Mouse (Mus musculus): ENCODE results near the gene Tubb2b.

Tubb2b gene

GRCm38 (mm10) chr13:34156133-34156839 lies 26.0 kb upstream of the Tubb2b start:
- peak overlapping the region; percentile 67 for H3K4me3 ChIP-seq (replicated peaks; ENCODE audit: low read length)
- peaks cover 24% of the 10 kb centered on the region for H3K9me3 ChIP-seq (ENCODE audit: low read length)
- H3K27me3 ChIP-seq (ENCODE audit: insufficient read depth, low read length): no peaks in the 10 kb centered on the region
- peaks cover 62% of the 10 kb centered on the region for H3K4me1 ChIP-seq (replicated peaks; ENCODE audit: low read depth, low read length)
- TF ChIP-seq POU5F1 (IDR thresholded peaks at IDR 0.05; ENCODE audit: borderline replicate concordance, low read length) (no peak), CTCF (conservative IDR thresholded peaks at IDR 0.05; ENCODE audit: low read length) (no peak), NANOG (IDR thresholded peaks at IDR 0.05; ENCODE audit: borderline replicate concordance, low read length) (peak; percentile 93)
- H3K36me3 ChIP-seq (ENCODE audit: insufficient read depth, low read length): no peaks in the 10 kb centered on the region

GRCm38 (mm10) chr13:34154931-34155272 lies 24.6 kb upstream of the Tubb2b start:
- no peak for TF ChIP-seq NANOG (IDR thresholded peaks at IDR 0.05; ENCODE audit: borderline replicate concordance, low read length)
- TF ChIP-seq POU5F1 (IDR thresholded peaks at IDR 0.05; ENCODE audit: borderline replicate concordance, low read length): no peak
- TF ChIP-seq CTCF (conservative IDR thresholded peaks at IDR 0.05; ENCODE audit: low read length): peak; percentile 70
- H3K4me1 ChIP-seq (replicated peaks; ENCODE audit: low read depth, low read length): peaks cover 75% of the 10 kb centered on the region
- peaks cover 16% of the 10 kb centered on the region for H3K9me3 ChIP-seq (ENCODE audit: low read length)
- H3K27me3 ChIP-seq (ENCODE audit: insufficient read depth, low read length): no peaks in the 10 kb centered on the region
- H3K36me3 ChIP-seq (ENCODE audit: insufficient read depth, low read length): no peaks in the 10 kb centered on the region
- H3K4me3 ChIP-seq (replicated peaks; ENCODE audit: low read length): no peak overlapping the region

- no peak for TF ChIP-seq POU5F1 (IDR thresholded peaks at IDR 0.05; ENCODE audit: borderline replicate concordance, low read length)
- peak; percentile 59 for TF ChIP-seq CTCF (conservative IDR thresholded peaks at IDR 0.05; ENCODE audit: low read length)
- Histone ChIP-seq H3K9me3 (ENCODE audit: low read length) (peaks cover 11% of the 10 kb centered on the region), H3K4me1 (replicated peaks; ENCODE audit: low read depth, low read length) (peaks cover 81% of the 10 kb centered on the region), H3K4me3 (replicated peaks; ENCODE audit: low read length) (no peak overlapping the region), H3K36me3 (ENCODE audit: insufficient read depth, low read length) (no peaks in the 10 kb centered on the region), H3K27me3 (ENCODE audit: insufficient read depth, low read length) (no peaks in the 10 kb centered on the region)
These were observed 24.1 kb upstream of the Tubb2b start for GRCm38 (mm10) chr13:34154217-34154930.

- Histone ChIP-seq H3K36me3 (ENCODE audit: insufficient read depth, low read length) (no peaks in the 10 kb centered on the region), H3K9me3 (ENCODE audit: low read length) (peaks cover 6% of the 10 kb centered on the region; the same call in 1 of the 2 replicates), H3K4me1 (replicated peaks; ENCODE audit: low read depth, low read length) (peaks cover 90% of the 10 kb centered on the region), H3K4me3 (replicated peaks; ENCODE audit: low read length) (no peak overlapping the region), H3K27me3 (ENCODE audit: insufficient read depth, low read length) (no peaks in the 10 kb centered on the region)
- TF ChIP-seq CTCF (conservative IDR thresholded peaks at IDR 0.05; ENCODE audit: low read length): no peak
- no peak for TF ChIP-seq NANOG (IDR thresholded peaks at IDR 0.05; ENCODE audit: borderline replicate concordance, low read length)
- TF ChIP-seq POU5F1 (IDR thresholded peaks at IDR 0.05; ENCODE audit: borderline replicate concordance, low read length): no peak
These were observed 23.2 kb upstream of the Tubb2b start for GRCm38 (mm10) chr13:34153254-34154011.

- no peak for TF ChIP-seq NANOG (IDR thresholded peaks at IDR 0.05; ENCODE audit: borderline replicate concordance, low read length)
- no peak for TF ChIP-seq CTCF (conservative IDR thresholded peaks at IDR 0.05; ENCODE audit: low read length)
- TF ChIP-seq POU5F1 (IDR thresholded peaks at IDR 0.05; ENCODE audit: borderline replicate concordance, low read length): no peak
- Histone ChIP-seq H3K4me3 (replicated peaks; ENCODE audit: low read length) (no peak overlapping the region), H3K27me3 (ENCODE audit: insufficient read depth, low read length) (no peaks in the 10 kb centered on the region), H3K36me3 (ENCODE audit: insufficient read depth, low read length) (no peaks in the 10 kb centered on the region), H3K9me3 (ENCODE audit: low read length) (no peaks in the 10 kb centered on the region), H3K4me1 (replicated peaks; ENCODE audit: low read depth, low read length) (peaks cover 95% of the 10 kb centered on the region)
These were observed 22.4 kb upstream of the Tubb2b start for GRCm38 (mm10) chr13:34152695-34153094.

- H3K27me3 ChIP-seq (ENCODE audit: insufficient read depth, low read length): no peaks in the 10 kb centered on the region
- peaks cover 95% of the 10 kb centered on the region for H3K4me1 ChIP-seq (replicated peaks; ENCODE audit: low read depth, low read length)
- TF ChIP-seq POU5F1 (IDR thresholded peaks at IDR 0.05; ENCODE audit: borderline replicate concordance, low read length) (no peak), NANOG (IDR thresholded peaks at IDR 0.05; ENCODE audit: borderline replicate concordance, low read length) (no peak)
- no peak overlapping the region for H3K4me3 ChIP-seq (replicated peaks; ENCODE audit: low read length)
- no peaks in the 10 kb centered on the region for H3K9me3 ChIP-seq (ENCODE audit: low read length)
- H3K36me3 ChIP-seq (ENCODE audit: insufficient read depth, low read length): no peaks in the 10 kb centered on the region
These were observed 21.2 kb upstream of the Tubb2b start for GRCm38 (mm10) chr13:34151425-34151824.

GRCm38 (mm10) chr13:34150271-34151027 lies 20.2 kb upstream of the Tubb2b start:
- Histone ChIP-seq H3K27me3 (ENCODE audit: insufficient read depth, low read length) (no peaks in the 10 kb centered on the region), H3K4me3 (replicated peaks; ENCODE audit: low read length) (peak overlapping the region; percentile 73), H3K36me3 (ENCODE audit: insufficient read depth, low read length) (no peaks in the 10 kb centered on the region), H3K9me3 (ENCODE audit: low read length) (no peaks in the 10 kb centered on the region), H3K4me1 (replicated peaks; ENCODE audit: low read depth, low read length) (peaks cover 88% of the 10 kb centered on the region)
- TF ChIP-seq NANOG (IDR thresholded peaks at IDR 0.05; ENCODE audit: borderline replicate concordance, low read length) (no peak), CTCF (conservative IDR thresholded peaks at IDR 0.05; ENCODE audit: low read length) (no peak)
